Mouse (Mus musculus) brain, embryonic 14.5 days (tissue): Measurements from ENCODE around the gene Xkr7.

ENCODE experiments used
- CTCF ChIP-seq: fragments of 200-500 bp; IDR thresholded peaks from 2 replicates; pipeline ENCODE4 v1.5.1; 2012; ENCODE audit warnings: inconsistent platforms, mild to moderate bottlenecking, moderate library complexity, borderline replicate concordance; ENCODE audit not compliant: insufficient read depth, insufficient read length; ENCODE audit errors: extremely low read depth
- POLR2A ChIP-seq: fragments of 200-500 bp; IDR thresholded peaks from 2 replicates; pipeline ENCODE4 v1.6.1; 2012; ENCODE audit warnings: mild to moderate bottlenecking, inconsistent platforms, borderline replicate concordance; ENCODE audit not compliant: poor library complexity, insufficient read depth, insufficient read length, severe bottlenecking; ENCODE audit errors: extremely low read depth

- TF ChIP-seq CTCF = no peak
- TF ChIP-seq POLR2A = no peak
These were observed 4.2 kb upstream of the Xkr7 start for GRCm38 (mm10) chr2:153027501-153027900.
